Mouse (Mus musculus) limb, embryonic 14.5 days (tissue): ENCODE measurements around the gene 4930564D02Rik. TPM values are rescaled to one million over a fixed set of nuclear protein-coding genes. Genes with fewer than 3 reads are reported as not detected.

Experiments
- ATAC-seq: fragments of 200-750 bp; cut with Nextera tagmentation; 2 replicates; pipeline ENCODE4 v1.8.0; 2017; ENCODE audit warnings: low read depth, moderate number of reproducible peaks, moderate TSS enrichment; ENCODE audit not compliant: low FRiP score
- DNase-seq: peaks from one replicate; pipeline ENCODE4 v3.0.0-alpha.2; 2015; ENCODE audit warnings: low spot score
- H3K27ac ChIP-seq: fragments of 300-500 bp; sonication (generic); replicated peaks from 2 replicates; pipeline ENCODE4 v1.5.1; 2014; ENCODE audit warnings: low read depth, mild to moderate bottlenecking, low read length, moderate library complexity, mixed read lengths
- H3K27me3 ChIP-seq: fragments of 300-500 bp; sonication (generic); 2 replicates; pipeline ENCODE4 v1.6.1; 2014; ENCODE audit warnings: low read length, mixed read lengths; ENCODE audit not compliant: control insufficient read depth, insufficient read depth
- H3K36me3 ChIP-seq: fragments of 300-500 bp; sonication (generic); 2 replicates; pipeline ENCODE4 v1.6.1; 2014; ENCODE audit warnings: mild to moderate bottlenecking, low read length, moderate library complexity, mixed read lengths; ENCODE audit not compliant: control insufficient read depth, insufficient read depth
- H3K4me1 ChIP-seq: fragments of 300-500 bp; sonication (generic); 2 replicates; pipeline ENCODE4 v1.6.1; 2014; ENCODE audit warnings: antibody characterized with exemption, low read length, mixed read lengths; ENCODE audit not compliant: control insufficient read depth, insufficient read depth
- H3K4me2 ChIP-seq: fragments of 300-500 bp; sonication (generic); replicated peaks from 2 replicates; pipeline ENCODE4 v1.6.1; 2014; ENCODE audit warnings: low read depth, mild to moderate bottlenecking, low read length, moderate library complexity; ENCODE audit not compliant: severe bottlenecking
- H3K4me3 ChIP-seq: fragments of 300-500 bp; sonication (generic); replicated peaks from 2 replicates; pipeline ENCODE4 v1.5.1; 2014; ENCODE audit warnings: low read length
- H3K9ac ChIP-seq: fragments of 300-500 bp; sonication (generic); 2 replicates; pipeline ENCODE4 v1.6.1; 2014; ENCODE audit warnings: mild to moderate bottlenecking, low read depth, low read length, moderate library complexity; ENCODE audit not compliant: severe bottlenecking
- H3K9me3 ChIP-seq: fragments of 300-500 bp; sonication (generic); 2 replicates; pipeline ENCODE4 v1.6.1; 2016; ENCODE audit warnings: low read length; ENCODE audit not compliant: control insufficient read depth
- POLR2A ChIP-seq: fragments of 200-500 bp; IDR thresholded peaks from 2 replicates; pipeline ENCODE4 v1.8.0; 2012; ENCODE audit warnings: inconsistent platforms, mild to moderate bottlenecking, moderate library complexity, borderline replicate concordance; ENCODE audit not compliant: insufficient read depth, insufficient read length; ENCODE audit errors: extremely low read depth
- WGBS: fragments of 180-500 bp; shearing (Covaris S2); extraction: QIAGEN DNeasy Blood & Tissue Kit; methylation state at CpG from one replicate; pipeline ENCODE4 v1.1.7; 2014; 5-methylcytosine and 5-hydroxymethylcytosine counted together
- polyA plus RNA-seq, 2 experiments: library from polyadenylated mRNA; depleted of rRNA in 1 of 2; stranded (reverse) in 1 of 2; unstranded in 1 of 2; fragments of >200 nt; fragmentation: Nextera tagmentation in 1 of 2; extraction: Ambion mirVana in 1 of 2; gene quantifications; 2 replicates each; pipeline versions ENCODE4 v1.2.1 to v1.2.3; 2012 to 2014

4930564D02Rik gene
- polyA plus RNA-seq, 2 experiments: not detected

GRCm38 (mm10) chr3:105113859-105114258 lies 47.2 kb downstream of the 4930564D02Rik start:
- DNase-seq (no peak), ATAC-seq (no peak)
- peaks cover 5% of the 10 kb centered on the region; the same call in 1 of the 2 replicates for H3K9me3 ChIP-seq
- H3K36me3 ChIP-seq: no peaks in the 10 kb centered on the region
- TF ChIP-seq POLR2A: no peak
- no peak overlapping the region for H3K27ac ChIP-seq
- peaks cover 9% of the 10 kb centered on the region for H3K4me1 ChIP-seq
- WGBS: 93% methylated on average over 4 of the region's 4 CpGs
- H3K27me3 ChIP-seq: no peaks in the 10 kb centered on the region
- H3K9ac ChIP-seq: no peak overlapping the region
- H3K4me2 ChIP-seq: no peak overlapping the region
- no peak overlapping the region for H3K4me3 ChIP-seq

- no peak overlapping the region for H3K9ac ChIP-seq
- 28% methylated on average over 2 of the region's 2 CpGs for WGBS
- peak; percentile 67 for DNase-seq
- no peaks in the 10 kb centered on the region for H3K36me3 ChIP-seq
- peaks cover 5% of the 10 kb centered on the region; the same call in 1 of the 2 replicates for H3K9me3 ChIP-seq
- no peak overlapping the region for H3K4me3 ChIP-seq
- no peak overlapping the region for H3K27ac ChIP-seq
- ATAC-seq: 0 out of 2 replicates have a peak, but pooled peaks have one; percentile 62
- TF ChIP-seq POLR2A: no peak
- no peak overlapping the region for H3K4me2 ChIP-seq
- peaks cover 9% of the 10 kb centered on the region for H3K4me1 ChIP-seq
- H3K27me3 ChIP-seq: no peaks in the 10 kb centered on the region
Measured at GRCm38 (mm10) chr3:105114269-105114668, 47.6 kb downstream of the 4930564D02Rik start.

- TF ChIP-seq POLR2A: no peak
- H3K4me3 ChIP-seq: no peak overlapping the region
- H3K27ac ChIP-seq: 0 out of 2 replicates have a peak overlapping the region, but pooled peaks have one; percentile 5
- no peak overlapping the region for H3K4me2 ChIP-seq
- H3K9ac ChIP-seq: no peak overlapping the region
- no peak for ATAC-seq
- 88% methylated on average over 4 of the region's 4 CpGs for whole genome bisulfite sequencing
- peaks cover 5% of the 10 kb centered on the region; the same call in 1 of the 2 replicates for H3K9me3 ChIP-seq
- peaks cover 9% of the 10 kb centered on the region for H3K4me1 ChIP-seq
- H3K27me3 ChIP-seq: no peaks in the 10 kb centered on the region
- H3K36me3 ChIP-seq: no peaks in the 10 kb centered on the region
- DNase-seq: no peak
Measured at GRCm38 (mm10) chr3:105116596-105116995, 50.0 kb downstream of the 4930564D02Rik start.

DNA sequence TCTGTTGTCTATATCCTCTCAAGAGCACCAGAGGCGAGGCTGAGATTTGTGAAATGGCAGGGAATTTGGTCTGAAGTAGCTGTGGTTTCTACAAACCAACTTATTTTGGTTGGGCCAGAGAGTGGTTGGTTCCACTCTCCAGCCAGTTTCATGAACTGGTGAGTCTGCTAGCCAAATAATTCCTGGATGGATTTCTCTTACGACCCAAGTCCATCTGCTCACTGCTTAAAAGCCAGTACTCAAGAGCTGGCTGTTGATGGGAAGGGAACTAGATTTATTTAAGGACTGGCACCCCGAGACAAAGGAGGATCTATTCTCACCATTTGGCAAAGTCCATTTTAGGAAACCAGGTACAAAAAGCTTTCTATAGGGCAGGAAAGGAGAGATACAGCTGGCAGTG lies 57.1 kb downstream of the 4930564D02Rik start:
- Histone ChIP-seq H3K27ac (no peak overlapping the region), H3K27me3 (no peaks in the 10 kb centered on the region), H3K9me3 (no peaks in the 10 kb centered on the region), H3K36me3 (no peaks in the 10 kb centered on the region), H3K4me2 (no peak overlapping the region), H3K4me1 (peaks cover 9% of the 10 kb centered on the region), H3K9ac (no peak overlapping the region), H3K4me3 (no peak overlapping the region)
- WGBS: 71% methylated on average over 3 of the region's 3 CpGs
- ATAC-seq: no peak
- TF ChIP-seq POLR2A: no peak
- no peak for DNase-seq

DNA sequence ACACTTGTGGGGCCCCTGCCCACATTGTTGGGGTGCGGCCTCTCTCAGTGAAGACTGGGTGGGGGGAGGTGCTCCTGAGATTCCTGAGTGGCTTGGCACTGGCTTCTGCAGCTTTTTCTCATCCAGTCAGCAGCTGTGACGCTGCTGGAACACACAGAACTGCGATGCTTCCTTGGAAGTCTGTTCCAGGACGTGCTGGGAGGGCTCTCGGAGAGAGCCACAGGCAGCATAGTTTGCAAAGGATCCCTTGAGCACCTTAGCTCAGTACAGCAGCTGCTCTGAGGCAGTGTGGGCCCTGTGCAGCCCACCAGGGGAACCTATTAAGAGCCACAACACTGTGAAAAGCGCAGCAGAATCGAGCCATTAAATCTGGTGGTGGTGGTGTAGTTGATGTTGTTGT lies 61.2 kb downstream of the 4930564D02Rik start:
- H3K9ac ChIP-seq: peak overlapping the region; percentile 29
- H3K4me1 ChIP-seq: peaks cover 17% of the 10 kb centered on the region
- peak overlapping the region; percentile 43; the same call in 1 of the 2 replicates for H3K27ac ChIP-seq
- ATAC-seq (peak; percentile 81), DNase-seq (peak; percentile 67)
- no peaks in the 10 kb centered on the region for H3K9me3 ChIP-seq
- 0 out of 2 replicates have a peak overlapping the region, but pooled peaks have one; percentile 17 for H3K4me2 ChIP-seq
- H3K36me3 ChIP-seq: no peaks in the 10 kb centered on the region
- no peak overlapping the region for H3K4me3 ChIP-seq
- WGBS: 22% methylated on average over 7 of the region's 7 CpGs
- no peak for TF ChIP-seq POLR2A
- H3K27me3 ChIP-seq: no peaks in the 10 kb centered on the region

Other genes with a start within 250 kb of the 4930564D02Rik start
- 32.7 and 41.4 TPM in 2 replicates for gene Mov10, start 248.3 kb upstream of the 4930564D02Rik start, polyA plus RNA-seq (2012; rRNA removed)
- gene Mov10, start 248.3 kb upstream of the 4930564D02Rik start, polyA plus RNA-seq (2014; fragmentation: Nextera tagmentation; extraction: Ambion mirVana): 41.6 and 43.4 TPM in 2 replicates
- 18.1 and 18.4 TPM in 2 replicates for gene St7l, start 202.8 kb upstream of the 4930564D02Rik start, polyA plus RNA-seq (2012; rRNA removed)
- 36.7 and 40.4 TPM in 2 replicates for gene St7l, start 202.8 kb upstream of the 4930564D02Rik start, polyA plus RNA-seq (2014; fragmentation: Nextera tagmentation; extraction: Ambion mirVana)
- gene Capza1, start 202.3 kb upstream of the 4930564D02Rik start, polyA plus RNA-seq (2012; rRNA removed): 82.1 and 88.6 TPM in 2 replicates
- gene Capza1, start 202.3 kb upstream of the 4930564D02Rik start, polyA plus RNA-seq (2014; fragmentation: Nextera tagmentation; extraction: Ambion mirVana): 198 and 208 TPM in 2 replicates
- 3.1 and 3.6 TPM in 2 replicates for gene Wnt2b, start 104.9 kb upstream of the 4930564D02Rik start, polyA plus RNA-seq (2012; rRNA removed)
- gene Wnt2b, start 104.9 kb upstream of the 4930564D02Rik start, polyA plus RNA-seq (2014; fragmentation: Nextera tagmentation; extraction: Ambion mirVana): 1.4 and 1.5 TPM in 2 replicates
- gene Cttnbp2nl, start 13.7 kb upstream of the 4930564D02Rik start, polyA plus RNA-seq (2012; rRNA removed): 11.2 and 12.0 TPM in 2 replicates
- 29.5 and 39.1 TPM in 2 replicates for gene Cttnbp2nl, start 13.7 kb upstream of the 4930564D02Rik start, polyA plus RNA-seq (2014; fragmentation: Nextera tagmentation; extraction: Ambion mirVana)